In genomic region chrX:42718078-42718785, GRCm38 (mm10) we compare ENCODE assay signal across 23 mouse cellular contexts.
"Had no signal": no experiment of that assay in that cellular context is flagged by ENCODE, and none has a peak within 500 bp of the region (broad histone marks: within the 10 kb centered on the region; RNA-seq: fewer than 3 reads in every experiment).

No protein-coding gene starts in this region.

- H3K4me3 ChIP-seq: limb, embryonic 10.5 days; limb, embryonic 13.5 days; liver, embryonic 12.5 days; liver, embryonic 15.5 days; lung, embryonic 15.5 days; megakaryocyte, embryonic 14.5 days; midbrain, embryonic 10.5 days; midbrain, embryonic 13.5 days; myocyte; neural tube, embryonic 13.5 days; stomach, embryonic 15.5 days had no signal

- H3K9ac ChIP-seq: limb, embryonic 13.5 days; liver, embryonic 12.5 days; liver, embryonic 15.5 days; lung, embryonic 15.5 days; midbrain, embryonic 13.5 days; neural tube, embryonic 13.5 days; stomach, embryonic 15.5 days had no signal

- ATAC-seq: liver, embryonic 12.5 days; midbrain, embryonic 13.5 days; midbrain, embryonic 16.5 days had no signal

- DNase-seq: kidney, adult 9 months; kidney, postnatal 14 days; kidney, postnatal 4 days; liver; lung, adult 18-20 months; lung, postnatal 10 days; lung, postnatal 36 days; right cerebral cortex, adult 18-20 months; right cerebral cortex, postnatal 14 days; spleen, adult 18-20 months; thymus, postnatal 25 days had no signal

- H3K4me1 ChIP-seq: limb, embryonic 10.5 days; limb, embryonic 13.5 days; liver, embryonic 12.5 days; liver, embryonic 15.5 days; lung, embryonic 15.5 days; megakaryocyte, embryonic 14.5 days; midbrain, embryonic 10.5 days; midbrain, embryonic 13.5 days; neural tube, embryonic 13.5 days; stomach, embryonic 15.5 days had no signal

- H3K36me3 ChIP-seq: limb, embryonic 10.5 days; limb, embryonic 13.5 days; liver, embryonic 12.5 days; liver, embryonic 15.5 days; lung, embryonic 15.5 days; midbrain, embryonic 10.5 days; midbrain, embryonic 13.5 days; neural tube, embryonic 13.5 days; stomach, embryonic 15.5 days had no signal

- H3K4me2 ChIP-seq: limb, embryonic 13.5 days; liver, embryonic 12.5 days; liver, embryonic 15.5 days; lung, embryonic 15.5 days; midbrain, embryonic 13.5 days; neural tube, embryonic 13.5 days; stomach, embryonic 15.5 days had no signal

- H3K27me3 ChIP-seq: limb, embryonic 13.5 days; liver, embryonic 12.5 days; liver, embryonic 15.5 days; lung, embryonic 15.5 days; megakaryocyte, embryonic 14.5 days; midbrain, embryonic 13.5 days; neural tube, embryonic 13.5 days; stomach, embryonic 15.5 days had no signal

- H3K9me3 ChIP-seq: limb, embryonic 10.5 days; limb, embryonic 13.5 days; liver, embryonic 12.5 days; liver, embryonic 15.5 days; lung, embryonic 15.5 days; megakaryocyte, embryonic 14.5 days; midbrain, embryonic 10.5 days; midbrain, embryonic 13.5 days; neural tube, embryonic 13.5 days; stomach, embryonic 15.5 days had no signal

- H3K27ac ChIP-seq: limb, embryonic 10.5 days; limb, embryonic 13.5 days; liver, embryonic 12.5 days; liver, embryonic 15.5 days; lung, embryonic 15.5 days; midbrain, embryonic 10.5 days; midbrain, embryonic 13.5 days; neural tube, embryonic 13.5 days; stomach, embryonic 15.5 days had no signal
